Mouse (Mus musculus) A20 (cell line): Measurements from ENCODE around the gene Gls2.
A peak's percentile ranks its signal among the peaks of the same experiment; 100 is the strongest.
"Not testable (repeated sequence)": the region's sequence is repeated elsewhere in the genome, so short reads cannot be mapped to it uniquely, and the experiment has no call there.

Experiments
- DNase-seq: peaks from one replicate; pipeline ENCODE4 v3.0.0-alpha.2; 2011; ENCODE audit warnings: low read depth, low spot score

The Gls2 gene

GRCm38 (mm10) chr10:128194024-128194550, at the start of gene Gls2:
Gene Gls2, plus strand, starts transcription at chr10:128194457.
- no peak for DNase-seq

GRCm38 (mm10) chr10:128144961-128145360, 49.3 kb upstream of the Gls2 start:
- DNase-seq: no peak

- DNase-seq: no peak
Measured at GRCm38 (mm10) chr10:128148789-128149365, 45.4 kb upstream of the Gls2 start.

- peak; percentile 70 for DNase-seq
Measured at GRCm38 (mm10) chr10:128149592-128149991, 44.7 kb upstream of the Gls2 start.

- no peak for DNase-seq
Measured at GRCm38 (mm10) chr10:128150941-128151340, 43.3 kb upstream of the Gls2 start.

GRCm38 (mm10) chr10:128153978-128154377, 40.3 kb upstream of the Gls2 start:
- DNase-seq: no peak

GRCm38 (mm10) chr10:128165726-128166125, 28.5 kb upstream of the Gls2 start:
- not testable (repeated sequence) for DNase-seq

GRCm38 (mm10) chr10:128167091-128167490, 27.2 kb upstream of the Gls2 start:
- DNase-seq: no peak

- DNase-seq: not testable (repeated sequence)
Measured at GRCm38 (mm10) chr10:128171348-128171747, 22.9 kb upstream of the Gls2 start.

DNA sequence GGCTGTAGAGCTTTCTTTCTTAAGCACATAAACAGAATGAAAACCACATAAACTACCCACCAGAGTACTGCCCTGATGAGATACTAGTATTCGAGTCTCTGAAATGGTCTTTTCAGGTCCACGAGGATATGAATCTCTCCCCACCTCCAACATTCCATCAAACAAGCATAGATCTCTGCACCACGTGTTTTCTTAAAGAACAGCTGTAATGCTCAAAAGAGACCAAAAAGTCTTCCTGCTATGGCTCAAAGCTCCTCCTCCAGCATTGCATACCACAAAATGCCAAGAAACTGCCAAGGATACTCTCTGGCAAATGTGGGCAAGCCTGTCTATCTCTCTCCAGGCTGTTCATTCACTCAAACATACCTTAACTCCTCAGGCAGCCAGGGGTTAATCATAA, 19.0 kb upstream of the Gls2 start:
- DNase-seq: peak; percentile 29

- peak; percentile 86 for DNase-seq
Measured at GRCm38 (mm10) chr10:128175996-128176755, 18.1 kb upstream of the Gls2 start.

DNA sequence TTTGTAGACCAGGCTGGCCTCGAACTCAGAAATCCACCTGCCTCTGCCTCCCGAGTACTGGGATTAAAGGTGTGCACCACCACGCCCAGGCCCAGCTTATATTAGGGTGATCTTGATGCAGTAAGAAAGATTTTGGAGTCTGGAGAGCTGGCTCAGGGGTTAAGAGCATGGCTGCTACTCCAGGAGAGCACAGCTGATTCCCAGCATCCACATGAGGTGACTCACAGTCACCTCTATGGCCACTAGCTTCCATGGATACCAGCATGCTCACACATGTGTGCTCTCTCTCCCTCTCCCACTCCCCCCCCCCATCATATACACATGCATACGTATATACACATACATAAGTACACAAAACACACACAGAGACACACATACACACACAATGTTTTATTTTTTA, 16.9 kb upstream of the Gls2 start:
- peak; percentile 29 for DNase-seq

GRCm38 (mm10) chr10:128179989-128180388, 14.3 kb upstream of the Gls2 start, which contains the start of gene Rbms2:
Gene Rbms2, minus strand, starts transcription at chr10:128180297.
- DNase-seq: no peak

- no peak for DNase-seq
Measured at GRCm38 (mm10) chr10:128184296-128184695, 10.0 kb upstream of the Gls2 start.

- DNase-seq: no peak
Measured at GRCm38 (mm10) chr10:128185277-128185940, 8.8 kb upstream of the Gls2 start.

- peak; percentile 87 for DNase-seq
Measured at GRCm38 (mm10) chr10:128185959-128186358, 8.3 kb upstream of the Gls2 start.

DNA sequence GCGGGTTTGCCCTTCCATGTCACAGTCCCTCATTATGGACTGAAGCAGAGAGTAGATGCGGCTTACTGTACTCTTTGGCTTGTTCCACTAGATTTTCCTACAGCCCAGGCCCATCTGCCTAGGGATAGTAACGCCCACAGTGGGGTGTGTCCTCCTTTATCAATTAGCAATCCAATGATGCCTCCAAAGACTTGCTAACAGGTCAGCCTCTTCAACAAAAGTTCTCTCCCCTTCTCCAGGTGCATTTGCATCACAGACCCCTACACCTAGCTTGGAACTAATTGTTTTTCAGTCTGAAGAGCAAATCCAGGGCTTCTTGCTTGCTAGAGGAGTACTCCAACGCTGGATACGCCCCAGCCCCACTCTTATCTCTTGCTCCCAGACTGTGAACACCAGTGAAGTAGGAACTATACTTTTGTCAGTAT, 7.1 kb upstream of the Gls2 start:
- no peak for DNase-seq

DNA sequence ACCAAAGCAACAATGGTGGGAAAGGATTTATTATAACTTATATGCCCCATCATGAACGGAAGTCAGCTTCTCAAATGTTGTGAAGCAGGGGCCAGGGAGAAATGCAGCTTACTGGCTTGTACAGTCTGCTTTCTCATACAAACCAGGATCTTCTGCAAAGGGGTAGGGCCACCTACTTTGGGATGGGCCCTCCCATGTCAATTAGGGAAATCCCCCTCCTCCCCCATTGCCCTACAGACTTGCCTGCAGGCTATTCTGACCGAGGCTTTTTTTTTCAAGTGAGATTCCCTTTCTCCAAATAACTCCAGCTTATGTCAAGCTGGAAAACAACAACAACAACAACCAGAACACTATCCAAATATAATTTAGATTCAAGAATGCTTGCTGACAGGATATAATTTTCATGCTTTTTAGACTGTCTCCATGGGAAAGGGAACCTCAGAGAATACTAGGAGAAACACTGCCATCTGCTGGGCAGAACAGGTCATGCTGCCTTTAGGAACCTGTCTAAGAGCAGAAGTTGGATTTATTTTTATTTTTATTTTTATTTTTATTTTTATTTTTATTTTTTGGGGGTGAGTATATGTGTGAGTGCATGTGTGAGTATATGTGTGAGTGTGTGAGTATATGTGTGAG, 5.9 kb upstream of the Gls2 start:
- DNase-seq: peak; percentile 78

DNA sequence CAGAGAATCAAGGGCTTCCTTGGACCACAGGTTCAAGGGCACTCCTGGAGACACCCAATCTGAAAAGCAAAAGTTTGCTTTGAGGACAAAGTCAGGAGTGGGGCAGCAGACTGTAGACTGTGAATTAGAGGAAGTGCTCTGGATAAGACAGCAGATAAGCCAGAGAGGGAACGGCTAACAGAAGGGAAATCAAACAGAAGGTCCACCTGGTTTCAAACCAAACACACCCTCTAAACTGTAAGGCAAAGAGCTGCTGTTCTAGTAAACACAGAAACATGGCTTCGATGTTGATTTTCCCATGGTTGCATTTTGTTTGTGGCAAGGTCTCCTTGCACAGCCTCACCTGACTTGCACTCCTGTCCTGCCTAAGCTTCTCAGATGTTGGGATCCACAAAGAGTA, 2.8 kb upstream of the Gls2 start:
- no peak for DNase-seq

GRCm38 (mm10) chr10:128192030-128192766, 2.1 kb upstream of the Gls2 start:
- DNase-seq: not testable (repeated sequence)

- no peak for DNase-seq
Measured at GRCm38 (mm10) chr10:128193113-128193512, 1.1 kb upstream of the Gls2 start.
